Mouse (Mus musculus): ENCODE data around the gene Wipf2. TPM values are rescaled to one million over a fixed set of nuclear protein-coding genes. Genes with fewer than 3 reads are reported as not detected.

Wipf2 gene
- total RNA-seq (2023), result 10 to 100 TPM; 26.3 to 31.6 TPM

DNA sequence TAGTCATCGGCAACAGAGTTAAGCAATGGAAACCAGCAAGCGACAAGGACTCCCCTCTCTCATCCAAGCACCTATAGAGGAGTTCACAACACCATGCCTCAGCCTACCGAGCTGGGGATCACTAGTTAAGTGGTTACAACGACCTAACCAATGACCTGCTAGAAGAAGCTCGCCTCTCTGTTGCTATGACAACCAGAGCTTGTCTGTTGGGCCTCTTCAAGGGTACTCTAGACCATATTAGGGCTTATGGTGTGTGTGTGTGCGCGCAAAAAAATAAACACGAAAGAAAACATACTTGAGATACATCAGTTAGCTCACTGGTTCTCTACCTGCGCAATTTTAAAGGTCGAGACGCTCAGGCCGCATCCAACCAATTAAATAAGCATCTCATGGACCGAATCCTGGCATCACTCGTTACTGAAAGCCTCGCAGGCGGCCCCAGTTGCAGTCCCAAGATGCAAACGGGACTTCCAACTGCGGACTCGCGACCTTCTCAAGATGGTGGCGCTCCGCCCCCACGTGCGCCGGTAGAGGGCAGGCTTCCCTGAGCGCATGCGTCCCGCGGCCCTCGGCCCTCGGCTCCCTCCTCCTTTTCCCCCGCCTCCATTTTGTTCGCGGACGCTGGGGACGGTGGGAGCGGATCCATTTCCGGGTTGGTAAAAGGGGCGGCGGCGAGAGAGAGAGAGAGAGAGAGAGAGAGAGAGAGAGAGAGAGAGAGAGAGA lies at the start of gene Wipf2:
Wipf2 (plus strand) TSS at position 611 of the 723 bp plus-strand sequence.

DNA sequence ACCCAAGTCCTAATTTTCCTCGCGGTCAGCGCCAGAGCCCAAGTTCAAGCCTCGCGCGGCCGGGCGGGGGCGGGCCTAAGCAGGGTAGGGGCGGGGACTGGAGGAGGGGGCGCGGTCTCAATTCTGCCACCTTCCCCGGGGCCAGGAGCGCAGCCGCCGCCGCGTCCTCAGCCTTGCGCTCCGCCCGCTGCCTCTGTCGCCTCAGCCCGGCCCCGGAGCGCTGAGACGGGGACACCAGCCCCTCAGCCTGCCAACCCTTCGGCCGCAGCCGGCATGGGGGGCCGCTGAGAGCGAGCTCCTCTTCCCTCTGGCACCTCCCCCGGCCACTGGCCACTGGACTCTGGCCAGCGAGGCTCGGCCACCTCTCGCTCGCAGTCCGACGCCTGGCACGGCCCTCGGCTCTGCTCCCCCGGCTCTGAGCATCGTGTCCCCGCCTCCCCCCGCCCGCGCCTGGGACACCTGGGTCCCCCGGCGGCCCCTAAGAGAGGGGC lies 26.7 kb upstream of the Wipf2 start, which contains the start of gene Rapgefl1:
Rapgefl1 (plus strand) TSS at position 135 of the 491 bp plus-strand sequence.

DNA sequence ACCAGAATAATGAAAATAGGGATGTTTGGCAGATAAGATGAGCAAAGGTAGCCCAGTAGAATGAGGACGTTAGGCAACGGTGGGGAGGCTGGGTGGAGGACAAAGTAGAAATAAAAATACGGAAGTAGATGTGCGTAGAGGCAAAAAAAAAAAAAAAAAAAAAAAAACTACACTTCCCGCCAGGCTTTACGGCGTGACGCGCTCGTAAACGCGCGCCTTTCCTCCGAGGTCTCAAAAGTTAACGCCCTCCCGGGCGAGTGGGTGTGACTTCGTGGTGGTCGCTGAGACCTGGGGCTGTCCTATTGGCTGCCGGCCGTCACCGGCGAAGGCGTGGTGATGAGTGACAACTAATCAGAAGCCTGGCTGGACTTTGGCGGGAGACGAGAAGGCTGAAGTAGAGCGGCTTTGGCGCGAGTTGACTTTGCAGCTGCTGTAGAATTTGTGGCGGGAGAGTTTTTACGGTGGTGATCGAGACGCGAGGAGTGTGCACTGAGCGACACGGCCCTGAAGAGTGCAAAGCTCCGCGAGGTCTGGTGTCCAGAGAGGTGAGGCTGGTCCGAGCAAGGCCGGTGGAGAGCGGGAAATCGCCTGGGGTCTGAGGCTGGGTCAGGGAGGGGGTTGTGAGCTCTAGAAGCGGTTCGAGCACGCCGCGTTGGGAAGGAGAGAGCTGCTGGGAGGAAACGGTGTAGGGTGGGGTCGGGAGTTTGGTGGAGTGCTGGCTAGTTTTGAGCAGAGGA lies 44.2 kb downstream of the Wipf2 start, which contains the start of gene Cdc6:
Cdc6 (plus strand) TSS at position 365 of the 737 bp plus-strand sequence.

DNA sequence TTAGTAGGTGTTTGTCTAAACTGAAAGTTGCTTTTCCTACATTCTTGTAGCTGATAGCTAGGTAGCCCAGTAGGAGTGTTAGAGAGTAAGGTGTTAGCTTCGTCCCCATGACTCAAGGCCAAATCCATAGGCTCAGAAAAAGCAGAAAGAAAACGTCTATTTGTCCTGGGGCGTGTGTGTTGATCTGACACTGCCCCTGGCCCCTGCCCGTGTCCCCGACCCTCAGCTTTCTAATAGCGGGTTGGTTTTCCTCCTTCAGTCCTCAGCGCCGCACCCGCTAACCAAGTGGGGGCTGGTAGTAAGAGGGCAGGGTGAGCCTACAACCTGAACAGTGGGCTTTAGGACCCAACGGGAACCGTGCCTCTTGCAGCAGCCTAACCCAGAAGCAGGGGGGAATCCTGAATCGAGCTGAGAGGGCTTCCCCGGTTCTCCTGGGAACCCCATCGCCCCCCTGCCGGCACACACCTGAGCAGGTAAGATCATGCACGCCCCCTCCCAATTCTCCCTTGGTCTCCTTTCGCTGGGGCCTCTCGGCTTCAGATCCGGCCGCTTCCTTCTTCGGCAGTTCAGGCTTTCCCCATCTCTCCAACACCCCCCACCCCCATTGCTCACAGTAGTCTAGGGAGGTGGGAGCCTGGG lies 64.1 kb downstream of the Wipf2 start, which contains the start of gene Rara:
Rara (plus strand) TSS at position 381 of the 639 bp plus-strand sequence.

Other genes with a start within 250 kb of the Wipf2 start
- 10 to 100 TPM; 19.7 to 20.5 TPM for gene Gm12355, start 238.0 kb upstream of the Wipf2 start, total RNA-seq (2023)
- under 1 TPM in 1 of 2 experiments, not detected in 1; 0.57 TPM for gene Gsdma3, start 237.3 kb upstream of the Wipf2 start, total RNA-seq (2023)
- gene Gsdma2, start 216.9 kb upstream of the Wipf2 start, total RNA-seq (2023), result not detected
- gene Gsdma, start 199.3 kb upstream of the Wipf2 start, total RNA-seq (2023), result not detected
- gene Psmd3, start 181.1 kb upstream of the Wipf2 start, total RNA-seq (2023), result 10 to 100 TPM; 46.3 to 52.0 TPM
- under 1 TPM in 1 of 2 experiments, not detected in 1; 0.33 TPM for gene Csf3, start 162.4 kb upstream of the Wipf2 start, total RNA-seq (2023)
- 10 to 100 TPM; 39.0 to 54.0 TPM for gene Med24, start 134.2 kb upstream of the Wipf2 start, total RNA-seq (2023)
- 10 to 100 TPM; 24.3 to 28.2 TPM for gene Thra, start 123.0 kb upstream of the Wipf2 start, total RNA-seq (2023)
- 1 to 10 TPM in 1 of 2 experiments, under 1 TPM in 1; 0.68 to 1.1 TPM for gene Nr1d1, start 88.3 kb upstream of the Wipf2 start, total RNA-seq (2023)
- gene Msl1, start 68.1 kb upstream of the Wipf2 start, total RNA-seq (2023), result 100 to 1,000 TPM; 193 to 195 TPM
- 10 to 100 TPM; 50.6 to 51.9 TPM for gene Casc3, start 58.7 kb upstream of the Wipf2 start, total RNA-seq (2023)
- gene Rapgefl1, start 26.9 kb upstream of the Wipf2 start, total RNA-seq (2023), result under 1 TPM; 0.11 to 0.53 TPM
- gene Cdc6, start 44.2 kb downstream of the Wipf2 start, total RNA-seq (2023), result 10 to 100 TPM; 26.4 to 33.3 TPM
- gene Rara, start 64.2 kb downstream of the Wipf2 start, total RNA-seq (2023), result 100 to 1,000 TPM; 105 to 125 TPM
- not detected for gene Gjd3, start 119.4 kb downstream of the Wipf2 start, total RNA-seq (2023)
- gene Top2a, start 160.6 kb downstream of the Wipf2 start, total RNA-seq (2023), result 100 to 1,000 TPM; 283 to 298 TPM
- 10 to 100 TPM; 46.1 to 52.4 TPM for gene Igfbp4, start 177.6 kb downstream of the Wipf2 start, total RNA-seq (2023)
- gene Tns4, start 225.7 kb downstream of the Wipf2 start, total RNA-seq (2023), result 1 to 10 TPM; 3.1 to 5.6 TPM